Mouse (Mus musculus) erythroblast, embryonic 14.5 days (primary cell): ENCODE results near the gene Tbc1d10b.
"Not testable (repeated sequence)": the region's sequence is repeated elsewhere in the genome, so short reads cannot be mapped to it uniquely, and the experiment has no call there.

ENCODE experiments used
- GATA1 ChIP-seq: IDR thresholded peaks from 2 replicates; pipeline ENCODE4 v1.6.1; 2012; ENCODE audit warnings: low read length, inconsistent platforms, mixed read lengths
- TAL1 ChIP-seq: IDR thresholded peaks from 3 replicates; pipeline ENCODE4 v1.6.1; 2012; ENCODE audit warnings: low read length, inconsistent platforms, mixed read lengths

DNA sequence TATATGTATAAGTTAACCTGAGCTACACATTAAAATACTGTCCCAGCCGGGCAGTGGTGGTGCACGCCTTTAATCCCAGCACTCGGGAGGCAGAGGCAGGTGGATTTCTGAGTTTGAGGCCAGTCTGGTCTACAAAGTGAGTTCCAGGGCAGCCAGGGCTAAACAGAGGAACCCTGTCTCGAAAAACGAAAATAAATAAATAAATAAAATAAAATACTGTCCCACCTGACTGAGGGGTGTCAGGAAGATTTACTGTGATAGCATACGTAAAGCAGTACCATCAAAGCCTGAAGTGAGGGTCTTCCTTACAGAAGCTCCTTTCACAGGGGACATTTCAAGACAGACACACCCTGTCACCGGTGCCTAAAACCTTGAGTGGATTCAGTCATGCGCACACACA lies 42.2 kb upstream of the Tbc1d10b start:
- not testable (repeated sequence) for TF ChIP-seq GATA1, TAL1
